Mouse (Mus musculus) liver, adult 2 months (tissue): ENCODE results near the gene Ypel2.

Experiments
- CTCF ChIP-seq: fragments of 200-500 bp; IDR thresholded peaks from 2 replicates; pipeline ENCODE4 v1.5.1; 2011; ENCODE audit warnings: low read depth, low read length, control low read depth
- POLR2A ChIP-seq: fragments of 200-500 bp; IDR thresholded peaks from 2 replicates; pipeline ENCODE4 v1.6.1; 2011; ENCODE audit warnings: low read length, control low read depth; ENCODE audit not compliant: insufficient read depth; ENCODE audit errors: extremely low read depth

DNA sequence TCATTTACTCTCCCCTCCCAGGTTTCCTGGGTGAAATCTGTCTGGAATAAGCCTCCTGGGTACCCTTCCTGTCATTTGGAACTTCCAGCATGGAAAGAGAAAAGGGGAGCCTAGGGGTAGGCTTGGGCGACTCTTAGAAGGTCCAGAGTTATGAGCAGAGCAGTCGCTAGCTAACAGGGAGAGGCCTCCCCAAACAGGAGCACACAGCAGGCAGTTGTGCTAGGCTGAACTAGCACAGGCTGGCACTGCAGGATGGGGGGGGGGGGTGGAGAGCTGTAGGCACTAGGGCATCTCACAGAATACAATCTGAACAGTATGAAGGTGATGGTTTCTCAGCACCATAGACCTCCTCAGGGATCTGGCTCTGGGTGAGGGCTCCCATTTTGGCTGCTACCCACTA lies 31.1 kb downstream of the Ypel2 start:
- TF ChIP-seq CTCF = no peak
- no peak for TF ChIP-seq POLR2A
